Mouse (Mus musculus): ENCODE measurements at regions not wholly inside any gene's neighbourhood (a gene's known extent, or its start where the extent isn't known, plus 50 kb on each side); places are given as distances from the start of the nearest gene placed in this dataset.

DNA sequence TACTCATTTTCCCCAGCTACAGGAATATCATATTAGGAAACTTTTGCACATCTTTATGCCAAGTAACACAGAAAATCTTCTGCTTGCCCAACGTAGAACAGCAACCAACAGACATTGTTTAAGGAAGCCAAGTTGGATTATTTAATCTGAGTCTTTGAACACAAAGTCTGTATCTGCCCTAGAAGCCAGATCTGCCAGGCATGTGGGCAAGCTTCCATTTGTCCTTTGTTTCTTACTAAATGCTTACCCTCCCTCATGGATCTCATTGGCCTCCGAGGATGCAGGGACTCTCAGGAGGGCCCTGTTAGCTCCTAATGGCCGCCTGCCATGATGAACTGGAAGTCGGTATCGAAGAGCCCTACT, 102.5 kb upstream of the Itga4 start:
- no peaks in the 10 kb centered on the region for H3K4me1 ChIP-seq
- DNase-seq (ENCODE audit: low spot score): no peak
- 90% methylated on average over 5 of the region's 5 CpGs for whole genome bisulfite sequencing
- H3K27ac ChIP-seq (replicated peaks): no peak overlapping the region
- H3K36me3 ChIP-seq (replicated peaks): no peaks in the 10 kb centered on the region
- H3K9me3 ChIP-seq: no peaks in the 10 kb centered on the region
- no peaks in the 10 kb centered on the region for H3K27me3 ChIP-seq (replicated peaks; ENCODE audit: low read depth, poor library complexity, severe bottlenecking)
- no peak overlapping the region for H3K4me3 ChIP-seq

DNA sequence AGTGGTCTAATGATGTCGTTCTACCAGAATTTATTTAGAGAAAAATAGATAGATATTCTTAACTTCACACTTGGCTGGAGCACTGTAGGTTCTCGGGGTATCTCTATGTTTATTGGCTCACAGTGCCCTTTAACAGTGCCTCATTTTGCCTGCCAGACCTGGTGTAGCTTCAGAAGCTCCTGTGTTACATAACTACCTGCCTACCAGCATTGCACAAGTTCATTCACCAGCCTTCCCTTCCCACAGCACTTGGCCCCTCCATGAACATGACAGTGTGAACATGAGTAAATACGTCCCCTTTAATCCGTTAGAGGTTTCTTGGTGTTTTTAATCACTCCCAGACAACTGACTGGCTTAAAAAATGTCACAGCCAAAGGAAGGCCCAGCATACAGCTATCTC, 102.2 kb upstream of the Itga4 start:
- Histone ChIP-seq H3K27me3 (replicated peaks; ENCODE audit: low read depth, poor library complexity, severe bottlenecking) (no peaks in the 10 kb centered on the region), H3K4me3 (no peak overlapping the region), H3K4me1 (no peaks in the 10 kb centered on the region), H3K27ac (replicated peaks) (no peak overlapping the region), H3K9me3 (no peaks in the 10 kb centered on the region), H3K36me3 (replicated peaks) (no peaks in the 10 kb centered on the region)
- DNase-seq (ENCODE audit: low spot score): no peak
- 73% methylated on average over 4 of the region's 4 CpGs for WGBS

GRCm38 (mm10) chr2:79158450-79159055, 96.7 kb upstream of the Itga4 start:
- Histone ChIP-seq H3K4me1 (no peaks in the 10 kb centered on the region), H3K9me3 (no peaks in the 10 kb centered on the region), H3K4me3 (no peak overlapping the region), H3K27ac (replicated peaks) (no peak overlapping the region), H3K27me3 (replicated peaks; ENCODE audit: low read depth, poor library complexity, severe bottlenecking) (no peaks in the 10 kb centered on the region), H3K36me3 (replicated peaks) (no peaks in the 10 kb centered on the region)
- no peak for DNase-seq (ENCODE audit: low spot score)
- WGBS: 81% methylated on average over 3 of the region's 3 CpGs

GRCm38 (mm10) chr2:79159336-79159735, 95.9 kb upstream of the Itga4 start:
- no peak for DNase-seq (ENCODE audit: low spot score)
- Histone ChIP-seq H3K9me3 (no peaks in the 10 kb centered on the region), H3K4me1 (no peaks in the 10 kb centered on the region), H3K27me3 (replicated peaks; ENCODE audit: low read depth, poor library complexity, severe bottlenecking) (no peaks in the 10 kb centered on the region), H3K36me3 (replicated peaks) (no peaks in the 10 kb centered on the region), H3K4me3 (no peak overlapping the region), H3K27ac (replicated peaks) (no peak overlapping the region)
- 69% methylated on average over 5 of the region's 5 CpGs for WGBS

DNA sequence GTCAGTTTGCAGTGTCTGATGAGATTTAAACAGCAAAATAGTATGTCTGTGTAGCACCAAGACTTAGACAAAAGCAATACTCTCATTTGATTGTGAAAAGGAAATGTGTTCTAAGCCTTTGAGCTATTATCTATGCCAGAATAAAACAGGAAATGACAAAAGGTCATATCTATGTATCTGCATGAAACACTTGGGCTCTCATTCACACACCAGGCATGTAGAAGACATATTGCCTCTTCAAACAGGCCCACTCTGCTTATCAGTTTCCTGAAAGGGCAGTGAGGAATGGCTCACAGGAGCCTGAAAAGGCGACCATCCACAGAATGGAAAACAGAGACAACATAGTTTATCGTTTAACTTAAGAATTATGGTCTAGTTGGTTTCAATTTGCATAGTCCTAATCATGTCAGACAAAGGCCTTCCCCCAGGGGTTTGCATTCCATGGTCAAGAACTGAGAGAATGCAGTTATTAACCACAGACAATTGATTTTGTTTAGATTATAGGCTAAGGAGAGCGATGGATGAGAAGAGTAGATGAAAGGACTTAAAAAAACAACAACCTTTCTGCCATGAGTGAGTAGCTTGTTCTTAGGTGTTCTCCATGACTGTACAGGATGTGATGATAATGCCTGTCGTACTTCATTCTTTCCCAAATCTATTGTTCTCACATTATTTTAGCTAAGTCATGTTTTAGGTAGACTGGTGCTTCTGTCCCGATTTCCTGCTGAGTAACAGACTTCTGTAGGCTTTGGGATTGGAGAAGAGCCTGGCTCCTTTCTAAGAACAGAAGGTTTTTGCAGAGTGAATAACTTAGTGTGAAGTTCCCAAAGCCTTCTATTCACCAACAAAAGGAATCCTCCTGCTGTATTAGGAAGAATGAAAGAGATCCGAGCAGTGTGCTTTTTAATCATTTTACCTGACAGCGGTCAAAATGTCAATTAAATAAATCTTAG, 82.0 kb upstream of the Itga4 start:
- DNase-seq (ENCODE audit: low spot score): no peak
- no peak overlapping the region for H3K4me3 ChIP-seq
- no peaks in the 10 kb centered on the region for H3K27me3 ChIP-seq (replicated peaks; ENCODE audit: low read depth, poor library complexity, severe bottlenecking)
- H3K9me3 ChIP-seq: no peaks in the 10 kb centered on the region
- no peaks in the 10 kb centered on the region for H3K36me3 ChIP-seq (replicated peaks)
- WGBS: 73% methylated on average over 7 of the region's 7 CpGs
- H3K4me1 ChIP-seq: no peaks in the 10 kb centered on the region
- no peak overlapping the region for H3K27ac ChIP-seq (replicated peaks)

DNA sequence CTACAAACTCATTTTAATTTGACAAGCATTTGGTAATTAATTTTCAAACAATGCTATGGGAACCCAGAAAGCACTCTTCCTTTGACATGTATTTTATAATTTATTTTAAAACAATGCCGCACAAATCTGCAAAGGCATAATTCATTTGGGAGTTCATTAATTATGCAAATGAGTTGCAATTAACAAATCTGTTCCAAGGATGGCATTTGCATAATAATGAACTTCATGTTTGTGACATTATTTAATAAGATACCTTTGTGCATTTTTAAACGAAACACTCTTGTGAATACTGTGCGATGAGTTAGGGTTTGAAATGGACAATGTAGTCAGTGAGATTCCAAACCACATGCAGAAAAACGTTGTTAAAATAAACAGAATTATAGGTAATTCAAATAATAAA, 80.9 kb upstream of the Itga4 start:
- no peak for DNase-seq (ENCODE audit: low spot score)
- Histone ChIP-seq H3K27ac (replicated peaks) (no peak overlapping the region), H3K36me3 (replicated peaks) (no peaks in the 10 kb centered on the region), H3K4me1 (no peaks in the 10 kb centered on the region), H3K9me3 (no peaks in the 10 kb centered on the region), H3K4me3 (no peak overlapping the region), H3K27me3 (replicated peaks; ENCODE audit: low read depth, poor library complexity, severe bottlenecking) (no peaks in the 10 kb centered on the region)
- WGBS: 92% methylated on average over 4 of the region's 4 CpGs

- Histone ChIP-seq H3K27me3 (replicated peaks; ENCODE audit: low read depth, poor library complexity, severe bottlenecking) (no peaks in the 10 kb centered on the region), H3K27ac (replicated peaks) (no peak overlapping the region; the same call in 1 of the 2 replicates), H3K4me1 (peaks cover 15% of the 10 kb centered on the region), H3K9me3 (no peaks in the 10 kb centered on the region), H3K36me3 (replicated peaks) (no peaks in the 10 kb centered on the region), H3K4me3 (no peak overlapping the region)
- DNase-seq (ENCODE audit: low spot score): no peak
- 60% methylated on average over 7 of the region's 7 CpGs for WGBS
Observed at GRCm38 (mm10) chr2:79180782-79181181, 74.4 kb upstream of the Itga4 start.

- H3K27ac ChIP-seq (replicated peaks): no peak overlapping the region
- peaks cover 21% of the 10 kb centered on the region for H3K4me1 ChIP-seq
- DNase-seq (ENCODE audit: low spot score): no peak
- H3K9me3 ChIP-seq: no peaks in the 10 kb centered on the region
- H3K27me3 ChIP-seq (replicated peaks; ENCODE audit: low read depth, poor library complexity, severe bottlenecking): no peaks in the 10 kb centered on the region
- no peak overlapping the region for H3K4me3 ChIP-seq
- 79% methylated on average over 7 of the region's 7 CpGs for whole genome bisulfite sequencing
- no peaks in the 10 kb centered on the region for H3K36me3 ChIP-seq (replicated peaks)
Observed at GRCm38 (mm10) chr2:79183034-79183630, 72.1 kb upstream of the Itga4 start.

- DNase-seq (ENCODE audit: low spot score): no peak
- H3K36me3 ChIP-seq (replicated peaks): no peaks in the 10 kb centered on the region
- H3K27ac ChIP-seq (replicated peaks): no peak overlapping the region; the same call in 1 of the 2 replicates
- H3K27me3 ChIP-seq (replicated peaks; ENCODE audit: low read depth, poor library complexity, severe bottlenecking): no peaks in the 10 kb centered on the region
- no peak overlapping the region for H3K4me3 ChIP-seq
- peaks cover 21% of the 10 kb centered on the region for H3K4me1 ChIP-seq
- no peaks in the 10 kb centered on the region for H3K9me3 ChIP-seq
- WGBS: 78% methylated on average over 11 of the region's 11 CpGs
Observed at GRCm38 (mm10) chr2:79185234-79186101, 69.8 kb upstream of the Itga4 start.

- Histone ChIP-seq H3K4me1 (peaks cover 14% of the 10 kb centered on the region), H3K9me3 (no peaks in the 10 kb centered on the region), H3K36me3 (replicated peaks) (no peaks in the 10 kb centered on the region), H3K27ac (replicated peaks) (no peak overlapping the region), H3K27me3 (replicated peaks; ENCODE audit: low read depth, poor library complexity, severe bottlenecking) (no peaks in the 10 kb centered on the region), H3K4me3 (no peak overlapping the region)
- WGBS: 87% methylated on average over 7 of the region's 7 CpGs
- DNase-seq (ENCODE audit: low spot score): no peak
Observed at GRCm38 (mm10) chr2:79186878-79187277, 68.3 kb upstream of the Itga4 start.

DNA sequence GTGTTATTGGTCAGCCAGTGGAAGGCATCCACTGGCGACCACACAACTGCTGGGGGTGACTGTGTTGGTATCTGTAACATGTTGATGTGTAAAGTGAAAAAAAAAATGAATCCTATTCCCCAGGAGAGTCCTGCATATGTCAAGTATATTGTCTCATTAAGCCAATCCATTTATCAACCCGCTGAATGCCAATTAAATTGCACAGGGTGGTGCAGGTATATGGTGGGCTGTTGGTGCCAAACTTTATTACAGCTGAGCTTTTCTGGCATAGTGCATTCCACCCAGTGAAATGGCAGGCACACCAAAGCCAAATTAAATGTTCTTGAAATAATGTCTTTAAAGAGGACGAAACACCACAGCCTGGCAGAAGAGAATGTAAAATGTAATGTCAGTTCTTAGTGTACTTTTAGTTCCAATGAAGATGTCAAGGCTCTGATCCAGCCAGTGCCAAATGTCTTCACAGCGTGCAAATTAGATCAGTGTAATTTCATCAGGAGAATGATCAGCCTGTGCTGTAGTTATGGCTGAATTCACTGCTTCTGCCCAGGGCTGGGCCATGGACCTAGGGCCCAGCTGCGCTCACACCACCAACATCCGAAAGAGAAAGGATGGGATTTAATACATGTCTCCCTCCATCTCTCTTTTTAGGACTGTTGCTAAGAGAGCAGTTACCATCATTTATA, 66.6 kb upstream of the Itga4 start:
- H3K36me3 ChIP-seq (replicated peaks): no peaks in the 10 kb centered on the region
- 87% methylated on average over 6 of the region's 6 CpGs for WGBS
- H3K27me3 ChIP-seq (replicated peaks; ENCODE audit: low read depth, poor library complexity, severe bottlenecking): no peaks in the 10 kb centered on the region
- no peaks in the 10 kb centered on the region for H3K9me3 ChIP-seq
- H3K27ac ChIP-seq (replicated peaks): no peak overlapping the region
- no peak for DNase-seq (ENCODE audit: low spot score)
- H3K4me3 ChIP-seq: no peak overlapping the region
- H3K4me1 ChIP-seq: peaks cover 14% of the 10 kb centered on the region

DNA sequence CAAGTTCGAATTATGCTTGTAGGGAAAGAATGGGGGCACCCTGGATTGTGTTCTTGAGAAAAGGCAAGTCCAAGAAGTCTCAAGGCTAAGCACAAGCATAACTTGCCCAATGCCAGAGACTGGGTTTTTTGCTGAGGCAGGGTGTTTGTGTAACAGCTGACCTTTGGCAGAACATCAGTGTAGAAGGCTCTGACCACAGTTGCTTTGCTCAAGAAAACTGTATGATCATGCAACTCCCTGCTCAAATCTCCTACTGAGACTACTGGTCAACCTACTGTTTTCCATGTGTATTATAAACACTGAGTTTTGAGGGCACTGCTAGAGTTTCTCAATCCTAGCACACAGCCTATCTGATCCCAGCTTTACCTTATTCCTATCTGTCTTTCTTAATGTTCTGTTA, 61.4 kb upstream of the Itga4 start:
- Histone ChIP-seq H3K27me3 (replicated peaks; ENCODE audit: low read depth, poor library complexity, severe bottlenecking) (no peaks in the 10 kb centered on the region), H3K9me3 (no peaks in the 10 kb centered on the region), H3K27ac (replicated peaks) (no peak overlapping the region), H3K4me1 (no peaks in the 10 kb centered on the region), H3K4me3 (no peak overlapping the region), H3K36me3 (replicated peaks) (no peaks in the 10 kb centered on the region)
- no peak for DNase-seq (ENCODE audit: low spot score)
- WGBS: 82% methylated on average over 1 of the region's 1 CpGs
